8 mouse cellular contexts compared by ENCODE assay signal in genomic region chr1:86529590-86529989, GRCm38 (mm10). TPM values are rescaled to one million over a fixed set of nuclear protein-coding genes. Genes with fewer than 3 reads are reported as not detected.
DNase-seq lines count a peak whose midpoint lies in the region; ATAC-seq and TF ChIP-seq lines count a peak whose summit lies in the region.

No protein-coding gene starts in this region.

- H3K4me2 ChIP-seq in heart, embryonic 13.5 days = peak overlapping the region; percentile 94
- peak overlapping the region; percentile 69 for H3K4me2 ChIP-seq in hindbrain, embryonic 12.5 days (replicated peaks)
- peak overlapping the region; percentile 99 for H3K4me2 ChIP-seq in midbrain, embryonic 12.5 days (replicated peaks)

- ATAC-seq in heart, embryonic 13.5 days (ENCODE audit: extremely low read depth, insufficient number of reproducible peaks, low FRiP score, low TSS enrichment) = no peak
- ATAC-seq in G1E (ENCODE audit: extremely low read depth, insufficient number of reproducible peaks, low FRiP score, poor library complexity, severe bottlenecking) = no peak
- no peak for ATAC-seq in hindbrain, embryonic 12.5 days (ENCODE audit: low FRiP score)
- no peak for ATAC-seq in midbrain, embryonic 12.5 days (ENCODE audit: low FRiP score, low read depth)

- peak overlapping the region; percentile 100 for H3K9ac ChIP-seq in heart, embryonic 13.5 days
- H3K9ac ChIP-seq in hindbrain, embryonic 12.5 days = peak overlapping the region; percentile 100
- peak overlapping the region; percentile 100 for H3K9ac ChIP-seq in midbrain, embryonic 12.5 days (replicated peaks)

- no peak for DNase-seq in heart, adult 18-20 months
- DNase-seq in G1E (ENCODE audit: low spot score) = no peak
- DNase-seq in spleen, adult 18-20 months = no peak
- DNase-seq in frontal cortex, postnatal 36 days (ENCODE audit: low spot score in 2 of 2) = no peak
- no peak for DNase-seq in spleen, postnatal 4 days (ENCODE audit: low spot score in 2 of 2)

- peak overlapping the region; percentile 99 for H3K4me3 ChIP-seq in heart, embryonic 13.5 days
- peak overlapping the region; percentile 90 for H3K4me3 ChIP-seq in G1E (ENCODE audit: low read depth, low read length)
- H3K4me3 ChIP-seq in hindbrain, embryonic 12.5 days = peak overlapping the region; percentile 93
- H3K4me3 ChIP-seq in midbrain, embryonic 12.5 days = peak overlapping the region; percentile 100

- TF ChIP-seq CTCF in G1E (IDR thresholded peaks at IDR 0.05; ENCODE audit: low read depth, low read length) = no peak

- no peaks in the 10 kb centered on the region for H3K9me3 ChIP-seq in heart, embryonic 13.5 days
- H3K9me3 ChIP-seq in G1E (replicated peaks) = peaks cover 6% of the 10 kb centered on the region
- no peaks in the 10 kb centered on the region for H3K9me3 ChIP-seq in hindbrain, embryonic 12.5 days (replicated peaks)
- no peaks in the 10 kb centered on the region for H3K9me3 ChIP-seq in midbrain, embryonic 12.5 days

- 53% methylated on average over 4 of the region's 4 CpGs for WGBS in heart, embryonic 13.5 days
- 57% methylated on average over 4 of the region's 4 CpGs for WGBS in hindbrain, embryonic 12.5 days
- WGBS in midbrain, embryonic 12.5 days = 64% methylated on average over 4 of the region's 4 CpGs

- H3K36me3 ChIP-seq in heart, embryonic 13.5 days = peaks cover 31% of the 10 kb centered on the region
- H3K36me3 ChIP-seq in G1E (replicated peaks) = peaks cover 56% of the 10 kb centered on the region
- peaks cover 27% of the 10 kb centered on the region for H3K36me3 ChIP-seq in hindbrain, embryonic 12.5 days
- H3K36me3 ChIP-seq in midbrain, embryonic 12.5 days = peaks cover 28% of the 10 kb centered on the region

- H3K27me3 ChIP-seq in heart, embryonic 13.5 days (replicated peaks) = no peaks in the 10 kb centered on the region
- no peaks in the 10 kb centered on the region for H3K27me3 ChIP-seq in G1E (ENCODE audit: insufficient read depth, low read length)
- H3K27me3 ChIP-seq in hindbrain, embryonic 12.5 days = no peaks in the 10 kb centered on the region
- no peaks in the 10 kb centered on the region for H3K27me3 ChIP-seq in midbrain, embryonic 12.5 days

- peak overlapping the region; percentile 42; the same call in 1 of the 2 replicates for H3K27ac ChIP-seq in heart, embryonic 13.5 days (replicated peaks)
- peak overlapping the region; percentile 30; the same call in 1 of the 2 replicates for H3K27ac ChIP-seq in hindbrain, embryonic 12.5 days
- H3K27ac ChIP-seq in midbrain, embryonic 12.5 days (replicated peaks) = peak overlapping the region; percentile 99; the same call in 1 of the 2 replicates

- H3K4me1 ChIP-seq in heart, embryonic 13.5 days = peaks cover 39% of the 10 kb centered on the region
- peaks cover 52% of the 10 kb centered on the region for H3K4me1 ChIP-seq in G1E (ENCODE audit: insufficient read depth, low read depth, low read length)
- H3K4me1 ChIP-seq in hindbrain, embryonic 12.5 days = peaks cover 33% of the 10 kb centered on the region
- H3K4me1 ChIP-seq in midbrain, embryonic 12.5 days = peaks cover 39% of the 10 kb centered on the region

RNA-seq across cellular contexts. Expression of gene Ptma, which starts 3.1 kb away (rescaled TPM):
- polyA plus RNA-seq in heart, embryonic 13.5 days (2015; fragmentation: Nextera tagmentation; extraction: Ambion mirVana) = 929 and 934 TPM in 2 replicates
- total RNA-seq in heart, adult 18-20 months (2021) = 100 to 1,000 TPM; 212 TPM
- total RNA-seq in G1E (2014; fragmentation: Nextera tagmentation) (2,671 and 3,097 TPM in 2 replicates), G1E (2017) (4,796 and 5,087 TPM in 2 replicates)
- 14,052 and 14,774 TPM in 2 replicates for polyA plus RNA-seq in G1E (2012)
- 2,735 and 2,863 TPM in 2 replicates for polyA plus RNA-seq in hindbrain, embryonic 12.5 days (2016; fragmentation: Nextera tagmentation; extraction: Ambion mirVana)
- 2,626 and 2,824 TPM in 2 replicates for polyA plus RNA-seq in midbrain, embryonic 12.5 days (2016; fragmentation: Nextera tagmentation; extraction: Ambion mirVana)

RNA-seq across cellular contexts. Expression of gene Pde6d, which starts 52.8 kb away (rescaled TPM):
- polyA plus RNA-seq in heart, embryonic 13.5 days (2015; fragmentation: Nextera tagmentation; extraction: Ambion mirVana) = 60.4 and 66.9 TPM in 2 replicates
- total RNA-seq in heart, adult 18-20 months (2021) = 10 to 100 TPM; 45.0 to 49.5 TPM
- total RNA-seq in G1E (2014; fragmentation: Nextera tagmentation) (82.7 and 83.8 TPM in 2 replicates), G1E (2017) (21.8 and 23.4 TPM in 2 replicates)
- 56.7 and 72.3 TPM in 2 replicates for polyA plus RNA-seq in G1E (2012)
- polyA plus RNA-seq in hindbrain, embryonic 12.5 days (2016; fragmentation: Nextera tagmentation; extraction: Ambion mirVana) = 93.7 and 100 TPM in 2 replicates
- 96.6 and 104 TPM in 2 replicates for polyA plus RNA-seq in midbrain, embryonic 12.5 days (2016; fragmentation: Nextera tagmentation; extraction: Ambion mirVana)

RNA-seq across cellular contexts. Expression of gene Cops7b, which starts 53.1 kb away (rescaled TPM):
- polyA plus RNA-seq in heart, embryonic 13.5 days (2015; fragmentation: Nextera tagmentation; extraction: Ambion mirVana) = 26.9 and 28.2 TPM in 2 replicates
- total RNA-seq in heart, adult 18-20 months (2021) = 10 to 100 TPM in 1 of 2 experiments, 1 to 10 TPM in 1; 8.8 to 10.5 TPM
- 16.9 and 33.6 TPM in 2 replicates for total RNA-seq in G1E (2014; fragmentation: Nextera tagmentation)
- total RNA-seq in G1E (2017) = 29.1 and 29.3 TPM in 2 replicates
- 43.8 and 47.6 TPM in 2 replicates for polyA plus RNA-seq in G1E (2012)
- 60.2 and 60.6 TPM in 2 replicates for polyA plus RNA-seq in hindbrain, embryonic 12.5 days (2016; fragmentation: Nextera tagmentation; extraction: Ambion mirVana)
- 62.4 and 62.6 TPM in 2 replicates for polyA plus RNA-seq in midbrain, embryonic 12.5 days (2016; fragmentation: Nextera tagmentation; extraction: Ambion mirVana)

Comparison
In these comparisons a context has a peak if more than half of its experiments do, and no peak if none do; other contexts are left out.
1. H3K27ac ChIP-seq: peak in every context shown above with its lines; median percentile 99 in midbrain, embryonic 12.5 days; 42 in heart, embryonic 13.5 days; 30 in hindbrain, embryonic 12.5 days.